Mouse (Mus musculus) large intestine, adult 2 months (tissue): ENCODE data around the gene Lrrc8d. TPM values are rescaled to one million over a fixed set of nuclear protein-coding genes. Genes with fewer than 3 reads are reported as not detected.

Experiments
- DNase-seq: peaks from one replicate; pipeline ENCODE4 v3.0.0-alpha.2; 2012; ENCODE audit warnings: low read depth, low spot score
- WGBS: fragments of 180-500 bp; shearing (Covaris S2); methylation state at CpG from one replicate; pipeline ENCODE4 v1.1.7; 2018; 5-methylcytosine and 5-hydroxymethylcytosine counted together
- polyA plus RNA-seq: library from polyadenylated mRNA; depleted of rRNA; stranded (reverse); fragments of >200 nt; gene quantifications from 2 replicates; pipeline ENCODE4 v1.2.3, GENCODE M21; 2012

Gene Lrrc8d
- polyA plus RNA-seq, 1 experiment: 9.9 TPM

GRCm38 (mm10) chr5:105755491-105755890 lies 55.7 kb downstream of the Lrrc8d start:
- DNase-seq: no peak
- WGBS: 66% methylated on average over 6 of the region's 6 CpGs

- 84% methylated on average over 17 of the region's 17 CpGs for WGBS
- DNase-seq: no peak
Observed at GRCm38 (mm10) chr5:105757978-105758377, 58.2 kb downstream of the Lrrc8d start.

- DNase-seq: no peak
- WGBS: 90% methylated on average over 9 of the region's 9 CpGs
Observed at GRCm38 (mm10) chr5:105758866-105759265, 59.1 kb downstream of the Lrrc8d start.

- DNase-seq: no peak
- WGBS: 58% methylated on average over 11 of the region's 11 CpGs
Observed at GRCm38 (mm10) chr5:105761848-105762482, 62.2 kb downstream of the Lrrc8d start.

GRCm38 (mm10) chr5:105764369-105764768 lies 64.6 kb downstream of the Lrrc8d start:
- no peak for DNase-seq
- WGBS: 94% methylated on average over 10 of the region's 10 CpGs

GRCm38 (mm10) chr5:105765386-105765785 lies 65.6 kb downstream of the Lrrc8d start:
- no peak for DNase-seq
- WGBS: 80% methylated on average over 5 of the region's 5 CpGs

- WGBS: 77% methylated on average over 5 of the region's 5 CpGs
- no peak for DNase-seq
Observed at GRCm38 (mm10) chr5:105776368-105776767, 76.6 kb downstream of the Lrrc8d start.

GRCm38 (mm10) chr5:105776978-105777593 lies 77.3 kb downstream of the Lrrc8d start:
- DNase-seq: no peak
- 36% methylated on average over 12 of the region's 12 CpGs for WGBS

GRCm38 (mm10) chr5:105777645-105778044 lies 77.9 kb downstream of the Lrrc8d start:
- WGBS: 30% methylated on average over 8 of the region's 8 CpGs
- DNase-seq: no peak

GRCm38 (mm10) chr5:105778189-105778588 lies 78.4 kb downstream of the Lrrc8d start:
- DNase-seq: no peak
- 77% methylated on average over 8 of the region's 8 CpGs for WGBS

GRCm38 (mm10) chr5:105778723-105779122 lies 79.0 kb downstream of the Lrrc8d start:
- WGBS: 56% methylated on average over 3 of the region's 3 CpGs
- DNase-seq: no peak

- no peak for DNase-seq
Observed at GRCm38 (mm10) chr5:105779331-105779730, 79.6 kb downstream of the Lrrc8d start.

GRCm38 (mm10) chr5:105783848-105784247 lies 84.1 kb downstream of the Lrrc8d start:
- no peak for DNase-seq
- WGBS: 97% methylated on average over 13 of the region's 13 CpGs

More at GRCm38 (mm10) chr5:105779331-105779730, 79.6 kb downstream of the Lrrc8d start:
- WGBS: 56% methylated on average over 5 of the region's 5 CpGs

GRCm38 (mm10) chr5:105784724-105785123 lies 85.0 kb downstream of the Lrrc8d start:
- WGBS: 90% methylated on average over 10 of the region's 10 CpGs
- no peak for DNase-seq

GRCm38 (mm10) chr5:105787577-105787976 lies 87.8 kb downstream of the Lrrc8d start:
- peak; percentile 45 for DNase-seq

GRCm38 (mm10) chr5:105789801-105790200 lies 90.0 kb downstream of the Lrrc8d start:
- DNase-seq: no peak

More at GRCm38 (mm10) chr5:105787577-105787976, 87.8 kb downstream of the Lrrc8d start:
- WGBS: 20% methylated on average over 10 of the region's 10 CpGs

GRCm38 (mm10) chr5:105792331-105792801 lies 92.6 kb downstream of the Lrrc8d start:
- WGBS: 15% methylated on average over 8 of the region's 8 CpGs
- DNase-seq: peak; percentile 58

More at GRCm38 (mm10) chr5:105789801-105790200, 90.0 kb downstream of the Lrrc8d start:
- 47% methylated on average over 5 of the region's 5 CpGs for WGBS

- DNase-seq: no peak
Observed at GRCm38 (mm10) chr5:105792853-105793547, 93.2 kb downstream of the Lrrc8d start.

GRCm38 (mm10) chr5:105793548-105793940 lies 93.8 kb downstream of the Lrrc8d start:
- WGBS: 72% methylated on average over 5 of the region's 5 CpGs
- no peak for DNase-seq

More at GRCm38 (mm10) chr5:105792853-105793547, 93.2 kb downstream of the Lrrc8d start:
- WGBS: 24% methylated on average over 13 of the region's 13 CpGs

- DNase-seq: no peak
- 68% methylated on average over 4 of the region's 4 CpGs for WGBS
Observed at GRCm38 (mm10) chr5:105798421-105798820, 98.7 kb downstream of the Lrrc8d start.
